Mouse (Mus musculus) embryonic facial prominence, embryonic 11.5 days (tissue): ENCODE results near the gene 2300009A05Rik. TPM values are rescaled to one million over a fixed set of nuclear protein-coding genes. Genes with fewer than 3 reads are reported as not detected.

ENCODE experiments used
- polyA plus RNA-seq: library from polyadenylated mRNA; unstranded; fragments of >200 nt; fragmentation: Nextera tagmentation; extraction: Ambion mirVana; gene quantifications from 2 replicates; pipeline ENCODE4 v1.2.1, GENCODE M21; 2014

Gene 2300009A05Rik
- polyA plus RNA-seq, 1 experiment from 2014 or later: 37.3 TPM

Other genes starting within 250 kb of the 2300009A05Rik start
- 35.4 and 43.3 TPM in 2 replicates for gene Map2k5, start 21.3 kb downstream of the 2300009A05Rik start, polyA plus RNA-seq
- 0.17 TPM in 1 of 2 replicates, not detected in the other for gene Iqch, start 203.2 kb upstream of the 2300009A05Rik start, polyA plus RNA-seq
- 33.5 and 37.4 TPM in 2 replicates for gene Aagab, start 203.4 kb upstream of the 2300009A05Rik start, polyA plus RNA-seq